Mouse (Mus musculus) forebrain, embryonic 10.5 days (tissue): Measurements from ENCODE around the gene Stx6. TPM values are rescaled to one million over a fixed set of nuclear protein-coding genes. Genes with fewer than 3 reads are reported as not detected.
"Not testable (repeated sequence)": the region's sequence is repeated elsewhere in the genome, so short reads cannot be mapped to it uniquely, and the experiment has no call there.

Experiments
- DNase-seq: peaks from one replicate; pipeline ENCODE4 v3.0.0-alpha.2; 2017; ENCODE audit warnings: low spot score; ENCODE audit errors: extremely low spot score
- H3K27ac ChIP-seq: fragments of 300-500 bp; sonication (generic); 2 replicates; pipeline ENCODE4 v1.5.1; 2016; ENCODE audit warnings: mild to moderate bottlenecking
- H3K27me3 ChIP-seq: fragments of 300-500 bp; sonication (generic); 2 replicates; pipeline ENCODE4 v1.6.1; 2016; ENCODE audit warnings: mild to moderate bottlenecking; ENCODE audit not compliant: poor library complexity, severe bottlenecking
- H3K36me3 ChIP-seq: fragments of 300-500 bp; sonication (generic); replicated peaks from 2 replicates; pipeline ENCODE4 v1.6.1; 2016; ENCODE audit warnings: mild to moderate bottlenecking, moderate library complexity
- H3K4me1 ChIP-seq: fragments of 300-500 bp; sonication (generic); 2 replicates; pipeline ENCODE4 v1.6.1; 2016
- H3K4me3 ChIP-seq: fragments of 300-500 bp; sonication (generic); 2 replicates; pipeline ENCODE4 v1.5.1; 2016; ENCODE audit warnings: mild to moderate bottlenecking, moderate library complexity
- H3K9me3 ChIP-seq: fragments of 300-500 bp; sonication (generic); 2 replicates; pipeline ENCODE4 v1.6.1; 2016; ENCODE audit warnings: mild to moderate bottlenecking, moderate library complexity
- WGBS: fragments of 180-500 bp; shearing (Covaris S2); methylation state at CpG from one replicate; pipeline ENCODE4 v1.1.7; 2016; 5-methylcytosine and 5-hydroxymethylcytosine counted together
- polyA plus RNA-seq: library from polyadenylated mRNA; unstranded; fragments of >200 nt; fragmentation: Nextera tagmentation; extraction: Ambion mirVana; gene quantifications from 2 replicates; pipeline ENCODE4 v1.2.1, GENCODE M21; 2016

Stx6 gene
- polyA plus RNA-seq, 1 experiment from 2014 or later = 84.3 TPM

GRCm38 (mm10) chr1:155173644-155174016 is 15.1 kb downstream of the Stx6 start:
- H3K27ac ChIP-seq, H3K9me3 ChIP-seq, H3K4me3 ChIP-seq, H3K4me1 ChIP-seq, DNase-seq, H3K27me3 ChIP-seq: not testable (repeated sequence)
- peaks cover 44% of the 10 kb centered on the region for H3K36me3 ChIP-seq
- 92% methylated on average over 1 of the region's 1 CpGs for WGBS

- 89% methylated on average over 1 of the region's 1 CpGs for WGBS
- no peak for DNase-seq
- Histone ChIP-seq H3K27me3 (no peaks in the 10 kb centered on the region), H3K27ac (no peak overlapping the region), H3K9me3 (no peaks in the 10 kb centered on the region), H3K36me3 (peaks cover 52% of the 10 kb centered on the region), H3K4me1 (0 out of 2 replicates have a peak, but pooled peaks cover 8% of the 10 kb centered on the region), H3K4me3 (no peak overlapping the region)
These were observed 15.9 kb downstream of the Stx6 start for GRCm38 (mm10) chr1:155174424-155174823.

- DNase-seq = no peak
- no peak overlapping the region for H3K27ac ChIP-seq
- no peak overlapping the region for H3K4me3 ChIP-seq
- H3K4me1 ChIP-seq = no peaks in the 10 kb centered on the region
- H3K9me3 ChIP-seq = no peaks in the 10 kb centered on the region
- peaks cover 89% of the 10 kb centered on the region for H3K36me3 ChIP-seq
- H3K27me3 ChIP-seq = no peaks in the 10 kb centered on the region
- WGBS = 92% methylated on average over 2 of the region's 2 CpGs
These were observed 19.8 kb downstream of the Stx6 start for GRCm38 (mm10) chr1:155178192-155178924.

- H3K9me3 ChIP-seq = no peaks in the 10 kb centered on the region
- no peaks in the 10 kb centered on the region for H3K27me3 ChIP-seq
- H3K4me1 ChIP-seq = no peaks in the 10 kb centered on the region
- no peak for DNase-seq
- H3K36me3 ChIP-seq = peaks cover 75% of the 10 kb centered on the region
- WGBS = 90% methylated on average over 3 of the region's 3 CpGs
- no peak overlapping the region for H3K4me3 ChIP-seq
- H3K27ac ChIP-seq = no peak overlapping the region
These were observed 25.7 kb downstream of the Stx6 start for GRCm38 (mm10) chr1:155184191-155184590.

- Histone ChIP-seq H3K4me1 (no peaks in the 10 kb centered on the region), H3K9me3 (no peaks in the 10 kb centered on the region), H3K4me3 (no peak overlapping the region), H3K27me3 (no peaks in the 10 kb centered on the region), H3K36me3 (peaks cover 77% of the 10 kb centered on the region), H3K27ac (no peak overlapping the region)
- DNase-seq = no peak
- 90% methylated on average over 4 of the region's 4 CpGs for WGBS
These were observed 30.1 kb downstream of the Stx6 start for GRCm38 (mm10) chr1:155188656-155189055.

- DNase-seq = no peak
- 90% methylated on average over 8 of the region's 8 CpGs for WGBS
- H3K27me3 ChIP-seq = no peaks in the 10 kb centered on the region
- no peaks in the 10 kb centered on the region for H3K4me1 ChIP-seq
- H3K27ac ChIP-seq = no peak overlapping the region
- no peak overlapping the region for H3K4me3 ChIP-seq
- peaks cover 91% of the 10 kb centered on the region for H3K36me3 ChIP-seq
- no peaks in the 10 kb centered on the region for H3K9me3 ChIP-seq
These were observed 32.7 kb downstream of the Stx6 start for GRCm38 (mm10) chr1:155191219-155191618.

GRCm38 (mm10) chr1:155191671-155192070 is 33.2 kb downstream of the Stx6 start:
- Histone ChIP-seq H3K27me3 (no peaks in the 10 kb centered on the region), H3K4me1 (no peaks in the 10 kb centered on the region), H3K36me3 (peaks cover 93% of the 10 kb centered on the region), H3K4me3 (no peak overlapping the region), H3K27ac (no peak overlapping the region), H3K9me3 (no peaks in the 10 kb centered on the region)
- 86% methylated on average over 2 of the region's 2 CpGs for WGBS
- DNase-seq = no peak

GRCm38 (mm10) chr1:155192805-155193368 is 34.4 kb downstream of the Stx6 start:
- no peaks in the 10 kb centered on the region for H3K4me1 ChIP-seq
- H3K27me3 ChIP-seq = no peaks in the 10 kb centered on the region
- peaks cover 95% of the 10 kb centered on the region for H3K36me3 ChIP-seq
- H3K9me3 ChIP-seq = no peaks in the 10 kb centered on the region
- WGBS = 87% methylated on average over 15 of the region's 15 CpGs
- H3K4me3 ChIP-seq = no peak overlapping the region
- no peak overlapping the region; the same call in 1 of the 2 replicates for H3K27ac ChIP-seq
- no peak for DNase-seq

GRCm38 (mm10) chr1:155196691-155197090 is 38.2 kb downstream of the Stx6 start:
- H3K36me3 ChIP-seq = peaks cover 95% of the 10 kb centered on the region
- 92% methylated on average over 4 of the region's 4 CpGs for WGBS
- no peaks in the 10 kb centered on the region for H3K27me3 ChIP-seq
- H3K27ac ChIP-seq = no peak overlapping the region
- H3K9me3 ChIP-seq = no peaks in the 10 kb centered on the region
- no peak overlapping the region for H3K4me3 ChIP-seq
- H3K4me1 ChIP-seq = peaks cover 1% of the 10 kb centered on the region; the same call in 1 of the 2 replicates
- no peak for DNase-seq

- H3K9me3 ChIP-seq = no peaks in the 10 kb centered on the region
- no peaks in the 10 kb centered on the region for H3K27me3 ChIP-seq
- peaks cover 91% of the 10 kb centered on the region for H3K36me3 ChIP-seq
- DNase-seq = no peak
- no peak overlapping the region for H3K4me3 ChIP-seq
- no peak overlapping the region for H3K27ac ChIP-seq
- peaks cover 24% of the 10 kb centered on the region for H3K4me1 ChIP-seq
- 86% methylated on average over 6 of the region's 6 CpGs for WGBS
These were observed 41.0 kb downstream of the Stx6 start for GRCm38 (mm10) chr1:155199522-155199921.

- peaks cover 90% of the 10 kb centered on the region for H3K36me3 ChIP-seq
- H3K4me1 ChIP-seq = peaks cover 39% of the 10 kb centered on the region
- no peaks in the 10 kb centered on the region for H3K9me3 ChIP-seq
- H3K27me3 ChIP-seq = no peaks in the 10 kb centered on the region
- H3K4me3 ChIP-seq = no peak overlapping the region
- no peak overlapping the region for H3K27ac ChIP-seq
- WGBS = 63% methylated on average over 2 of the region's 2 CpGs
- no peak for DNase-seq
These were observed 42.5 kb downstream of the Stx6 start for GRCm38 (mm10) chr1:155200967-155201366.

- DNase-seq = no peak
- Histone ChIP-seq H3K36me3 (peaks cover 92% of the 10 kb centered on the region), H3K9me3 (no peaks in the 10 kb centered on the region), H3K4me1 (peaks cover 43% of the 10 kb centered on the region), H3K27me3 (no peaks in the 10 kb centered on the region), H3K4me3 (no peak overlapping the region), H3K27ac (peak overlapping the region; percentile 63)
- WGBS = 90% methylated on average over 4 of the region's 4 CpGs
These were observed 42.9 kb downstream of the Stx6 start for GRCm38 (mm10) chr1:155201373-155201879.

GRCm38 (mm10) chr1:155201914-155202313 is 43.4 kb downstream of the Stx6 start:
- peaks cover 92% of the 10 kb centered on the region for H3K36me3 ChIP-seq
- H3K27ac ChIP-seq = peak overlapping the region; percentile 63
- H3K27me3 ChIP-seq = no peaks in the 10 kb centered on the region
- 86% methylated on average over 17 of the region's 17 CpGs for WGBS
- no peaks in the 10 kb centered on the region for H3K9me3 ChIP-seq
- no peak overlapping the region for H3K4me3 ChIP-seq
- DNase-seq = no peak
- H3K4me1 ChIP-seq = peaks cover 44% of the 10 kb centered on the region
